Comparison of ENCODE assay signal across 10 mouse cellular contexts in the genomic region with DNA sequence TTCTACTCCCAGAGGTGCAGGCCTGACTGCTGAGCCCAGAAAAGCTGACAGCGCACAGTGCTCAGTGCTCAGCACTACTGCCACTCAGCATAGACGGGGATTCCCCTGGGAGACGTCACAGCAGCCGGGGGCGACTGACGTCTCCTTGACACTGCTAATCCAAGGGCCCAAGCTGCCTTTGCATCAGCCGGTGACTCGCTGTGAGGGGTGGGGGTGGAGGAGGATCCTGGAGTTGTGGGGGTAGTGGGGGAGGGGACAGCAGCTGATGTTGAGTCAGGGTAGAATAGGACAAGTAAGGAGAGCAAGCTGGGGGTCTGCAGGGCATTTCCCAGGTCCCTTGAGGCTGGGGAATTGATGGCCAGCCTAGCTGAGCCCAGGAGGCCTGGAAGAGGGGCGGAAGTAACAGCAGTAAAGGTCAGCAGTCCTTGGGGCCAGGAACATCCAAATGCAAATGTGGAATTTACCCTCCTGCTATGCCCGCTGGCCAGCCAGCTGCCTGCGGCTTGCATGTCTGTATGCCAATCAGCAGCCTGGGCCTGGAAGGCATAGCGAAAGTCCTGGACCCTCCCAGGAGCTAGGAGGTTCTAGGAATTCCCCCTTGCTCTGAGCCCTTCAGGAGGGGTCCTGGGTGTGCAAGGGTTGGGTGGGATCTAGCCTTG. TPM values are rescaled to one million over a fixed set of nuclear protein-coding genes. Genes with fewer than 3 reads are reported as not detected.
A peak's percentile ranks its signal among the peaks of the same experiment; 100 is the strongest.
DNase-seq lines count a peak whose midpoint lies in the region; ATAC-seq lines count a peak whose summit lies in the region.
"Had no signal": no experiment of that assay in that cellular context is flagged by ENCODE, and none has a peak within 500 bp of the region (broad histone marks: within the 10 kb centered on the region; RNA-seq: fewer than 3 reads in every experiment).

No protein-coding gene starts in this region.

- intact Hi-C loops in gastrocnemius, postnatal 36 days (cut with DNase I): no loop called here

- H3K36me3 ChIP-seq in forebrain, embryonic 10.5 days (replicated peaks): no peaks in the 10 kb centered on the region
- H3K36me3 ChIP-seq in midbrain, embryonic 11.5 days (ENCODE audit: control insufficient read depth, insufficient read depth, low read length): no peaks in the 10 kb centered on the region

- 7% methylated on average over 12 of the region's 12 CpGs for WGBS in forebrain, embryonic 10.5 days
- WGBS in midbrain, embryonic 11.5 days: 2% methylated on average over 12 of the region's 12 CpGs

- DNase-seq in A20 (ENCODE audit: low read depth, low spot score) (peak; percentile 22), ZHBTc4 (ENCODE audit: low read depth, low spot score) (peak; percentile 55)
- no peak for DNase-seq in forebrain, embryonic 10.5 days (ENCODE audit: extremely low spot score, low spot score)
- peak; percentile 93 for DNase-seq in midbrain, embryonic 11.5 days (ENCODE audit: low spot score, missing footprints)
- no peak for DNase-seq in thymus, postnatal 10 days (ENCODE audit: low spot score in 2 of 2)
- no peak for DNase-seq in right cerebral cortex, postnatal 25 days
- DNase-seq in gastrocnemius, postnatal 36 days: no peak
- no peak for DNase-seq in layer of hippocampus, postnatal 10 days (ENCODE audit: low spot score in 2 of 2)

- H3K4me3 ChIP-seq in forebrain, embryonic 10.5 days: no peak overlapping the region
- no peak overlapping the region for H3K4me3 ChIP-seq in midbrain, embryonic 11.5 days (ENCODE audit: low read depth, low read length)

- H3K27ac ChIP-seq in forebrain, embryonic 10.5 days: peak overlapping the region; percentile 70
- H3K27ac ChIP-seq in midbrain, embryonic 11.5 days (ENCODE audit: low read depth, low read length): peak overlapping the region; percentile 49
- H3K27ac ChIP-seq: kidney, postnatal 0 days had no signal

- H3K4me1 ChIP-seq in forebrain, embryonic 10.5 days: peaks cover 42% of the 10 kb centered on the region
- H3K4me1 ChIP-seq in midbrain, embryonic 11.5 days (ENCODE audit: control insufficient read depth, insufficient read depth, low read length): peaks cover 22% of the 10 kb centered on the region

- H3K9ac ChIP-seq in midbrain, embryonic 11.5 days (ENCODE audit: low read length): no peak overlapping the region

- peak; percentile 89 for ATAC-seq in midbrain, embryonic 11.5 days (ENCODE audit: low FRiP score)

- H3K4me2 ChIP-seq in midbrain, embryonic 11.5 days: no peak overlapping the region; the same call in 1 of the 2 replicates

- no peaks in the 10 kb centered on the region for H3K9me3 ChIP-seq in forebrain, embryonic 10.5 days
- H3K9me3 ChIP-seq in midbrain, embryonic 11.5 days (ENCODE audit: control insufficient read depth, low read length): no peaks in the 10 kb centered on the region

- peaks cover 9% of the 10 kb centered on the region for H3K27me3 ChIP-seq in forebrain, embryonic 10.5 days (ENCODE audit: poor library complexity, severe bottlenecking)
- H3K27me3 ChIP-seq in midbrain, embryonic 11.5 days (ENCODE audit: control insufficient read depth, insufficient read depth, low read length): no peaks in the 10 kb centered on the region

RNA-seq across cellular contexts. Expression of a gene that starts 31.9 kb away (rescaled TPM):
- polyA plus RNA-seq in forebrain, embryonic 10.5 days (2016; fragmentation: Nextera tagmentation; extraction: Ambion mirVana): 0.77 and 2.6 TPM in 2 replicates
- polyA plus RNA-seq in midbrain, embryonic 11.5 days (2014; fragmentation: Nextera tagmentation; extraction: Ambion mirVana): 3.0 and 3.9 TPM in 2 replicates
- total RNA-seq in gastrocnemius, postnatal 36 days (2021): 1 to 10 TPM; 2.3 to 2.5 TPM
- 100 to 1,000 TPM; 210 to 226 TPM for total RNA-seq in layer of hippocampus, postnatal 10 days (2021)
- total RNA-seq: granulocyte monocyte progenitor cell, adult 5-6 weeks had no signal

RNA-seq across cellular contexts. Expression of a gene that starts 52.3 kb away (rescaled TPM):
- 1.7 and 1.9 TPM in 2 replicates for polyA plus RNA-seq in forebrain, embryonic 10.5 days (2016; fragmentation: Nextera tagmentation; extraction: Ambion mirVana)
- 1.2 and 1.3 TPM in 2 replicates for polyA plus RNA-seq in midbrain, embryonic 11.5 days (2014; fragmentation: Nextera tagmentation; extraction: Ambion mirVana)
- 1 to 10 TPM; 6.9 to 8.9 TPM for total RNA-seq in gastrocnemius, postnatal 36 days (2021)
- total RNA-seq in layer of hippocampus, postnatal 10 days (2021): 100 to 1,000 TPM; 102 TPM

Comparison
In these comparisons a context has a peak if more than half of its experiments do, and no peak if none do; other contexts are left out.
1. DNase-seq: peak in A20 (single experiment), ZHBTc4 (single experiment) and midbrain, embryonic 11.5 days (single experiment); none in forebrain, embryonic 10.5 days (single experiment), thymus, postnatal 10 days (0 of 2), right cerebral cortex, postnatal 25 days (single experiment), gastrocnemius, postnatal 36 days (0 of 2) and layer of hippocampus, postnatal 10 days (0 of 2).
2. RNA of a gene that starts 31.9 kb away (total RNA-seq): 210 to 226 TPM in layer of hippocampus, postnatal 10 days; 2.3 to 2.5 TPM in gastrocnemius, postnatal 36 days; every median in the first group is over 10 times any median in the second.
3. RNA of a gene that starts 52.3 kb away (total RNA-seq): 102 TPM in layer of hippocampus, postnatal 10 days; 6.9 to 8.9 TPM in gastrocnemius, postnatal 36 days; every median in the first group is over 10 times any median in the second.